Mouse (Mus musculus): ENCODE measurements around the gene Trim5. TPM values are rescaled to one million over a fixed set of nuclear protein-coding genes. Genes with fewer than 3 reads are reported as not detected.

Gene Trim5
- 0.10 TPM in 2 replicates for polyA plus RNA-seq (2012; rRNA removed)

GRCm38 (mm10) chr7:104287576-104288443 is at the start of gene Trim5:
TSS of gene Trim5 (minus strand) at chr7:104288094.

DNA sequence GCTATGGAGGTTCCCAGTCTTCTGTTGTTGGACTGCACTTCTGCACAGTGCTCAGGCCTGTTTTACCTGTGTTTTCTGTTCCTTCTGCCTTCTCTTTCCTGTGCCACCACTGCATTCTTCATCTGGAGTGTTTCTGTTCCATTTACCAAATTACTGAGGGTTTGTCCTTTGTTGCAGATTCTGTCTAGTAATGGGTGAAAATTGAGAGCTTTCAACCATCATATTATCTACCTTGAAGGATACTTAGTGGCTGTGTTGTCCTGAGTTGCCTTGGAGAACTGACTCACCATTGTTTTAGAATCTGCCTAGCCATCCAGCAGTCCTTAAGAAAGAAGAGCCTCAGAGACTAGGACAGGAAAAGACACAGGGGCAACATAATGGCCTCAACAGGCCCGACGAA is 41.3 kb upstream of the Trim5 start, which contains the start of gene Trim34b:
Trim34b (plus strand) TSS at position 301 of the 400 bp plus-strand sequence.

DNA sequence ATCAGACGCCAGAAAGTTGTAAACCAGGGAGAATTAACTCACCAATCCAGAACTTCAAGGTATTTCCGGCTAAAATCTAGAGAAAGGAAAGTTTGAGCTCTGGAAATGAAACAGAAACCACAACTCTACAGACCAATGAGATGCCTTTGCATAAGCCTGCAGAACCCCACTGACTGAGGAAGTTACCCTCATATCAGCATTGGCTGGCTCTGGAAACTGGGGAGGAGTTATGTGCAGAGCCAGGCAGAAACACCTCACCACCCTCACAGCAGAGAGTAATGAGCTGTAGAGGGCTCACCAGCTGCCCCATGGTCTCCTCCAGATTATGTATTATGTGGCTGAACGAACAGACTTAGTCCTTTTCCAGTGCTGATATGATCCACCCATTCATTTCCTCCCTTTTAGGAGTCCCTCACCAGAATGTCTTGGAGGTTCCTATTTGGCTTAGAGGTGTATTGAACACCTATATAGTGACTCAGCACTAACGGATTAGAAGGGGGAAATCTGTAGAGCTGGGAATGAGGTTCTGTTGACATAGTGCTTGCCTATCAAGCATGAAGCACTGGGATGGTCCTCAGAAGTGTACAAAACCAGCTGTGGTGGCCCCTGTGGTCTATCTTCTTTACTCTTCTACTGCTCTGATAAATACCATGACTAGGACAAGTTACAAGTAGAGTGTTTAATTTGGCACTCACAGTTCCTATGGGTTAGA is 27.6 kb upstream of the Trim5 start, which contains the start of gene Trim12a:
Trim12a (minus strand) TSS at position 98 of the 712 bp plus-strand sequence.

GRCm38 (mm10) chr7:104244287-104245181 is 43.4 kb downstream of the Trim5 start, which contains the start of gene Trim34a:
TSS of gene Trim34a (plus strand) at chr7:104244457.

GRCm38 (mm10) chr7:104218701-104219569 is 69.0 kb downstream of the Trim5 start, which contains the start of gene Trim6:
TSS of gene Trim6 (plus strand) at chr7:104218793.

Other genes with a start within 250 kb of the Trim5 start
- gene Olfr642, start 235.4 kb downstream of the Trim5 start, polyA plus RNA-seq (2012; rRNA removed): not detected in 2 replicates
- gene 4930516K23Rik, start 226.6 kb downstream of the Trim5 start, polyA plus RNA-seq (2012; rRNA removed): not detected in 2 replicates
- gene Olfr644, start 216.2 kb downstream of the Trim5 start, polyA plus RNA-seq (2012; rRNA removed): not detected in 2 replicates
- gene Olfr645, start 202.6 kb downstream of the Trim5 start, polyA plus RNA-seq (2012; rRNA removed): not detected in 2 replicates
- not detected in 2 replicates for gene Olfr646, start 183.2 kb downstream of the Trim5 start, polyA plus RNA-seq (2012; rRNA removed)
- not detected in 2 replicates for gene Ubqln5, start 158.3 kb downstream of the Trim5 start, polyA plus RNA-seq (2012; rRNA removed)
- not detected in 2 replicates for gene Olfr643, start 150.7 kb downstream of the Trim5 start, polyA plus RNA-seq (2012; rRNA removed)
- not detected in 2 replicates for gene Ubqln3, start 144.8 kb downstream of the Trim5 start, polyA plus RNA-seq (2012; rRNA removed)
- not detected in 2 replicates for gene Ubqlnl, start 137.5 kb downstream of the Trim5 start, polyA plus RNA-seq (2012; rRNA removed)
- not detected in 2 replicates for gene Olfm5, start 123.3 kb downstream of the Trim5 start, polyA plus RNA-seq (2012; rRNA removed)
- 0.03 and 0.05 TPM in 2 replicates for gene Olfr648, start 104.7 kb downstream of the Trim5 start, polyA plus RNA-seq (2012; rRNA removed)
- not detected in 2 replicates for gene Olfr649, start 92.1 kb downstream of the Trim5 start, polyA plus RNA-seq (2012; rRNA removed)
- 0.79 and 0.81 TPM in 2 replicates for gene Trim6, start 69.3 kb downstream of the Trim5 start, polyA plus RNA-seq (2012; rRNA removed)
- gene Trim34a, start 43.6 kb downstream of the Trim5 start, polyA plus RNA-seq (2012; rRNA removed): 0.17 and 1.5 TPM in 2 replicates
- 0.16 and 0.85 TPM in 2 replicates for gene Trim12a, start 27.4 kb upstream of the Trim5 start, polyA plus RNA-seq (2012; rRNA removed)
- 0.55 TPM in 1 of 2 replicates, not detected in the other for gene Trim34b, start 41.4 kb upstream of the Trim5 start, polyA plus RNA-seq (2012; rRNA removed)
- 0.55 TPM in 2 replicates for gene Trim12c, start 65.3 kb upstream of the Trim5 start, polyA plus RNA-seq (2012; rRNA removed)
- gene Trim30b, start 81.8 kb upstream of the Trim5 start, polyA plus RNA-seq (2012; rRNA removed): 0.03 TPM in 1 of 2 replicates, not detected in the other
- gene Trim30c, start 112.7 kb upstream of the Trim5 start, polyA plus RNA-seq (2012; rRNA removed): not detected in 2 replicates
- 0.09 and 0.32 TPM in 2 replicates for gene Trim30a, start 177.1 kb upstream of the Trim5 start, polyA plus RNA-seq (2012; rRNA removed)
- gene Trim30d, start 219.8 kb upstream of the Trim5 start, polyA plus RNA-seq (2012; rRNA removed): 0.04 and 0.24 TPM in 2 replicates

Measured in stomach, adult 2 months (tissue).